Mouse (Mus musculus) intestine, embryonic 15.5 days (tissue): ENCODE data around the gene St3gal5. TPM values are rescaled to one million over a fixed set of nuclear protein-coding genes. Genes with fewer than 3 reads are reported as not detected.

Experiments used
- ATAC-seq: fragments of 200-750 bp; cut with Nextera tagmentation; 2 replicates; pipeline ENCODE4 v1.8.0; 2017; ENCODE audit warnings: moderate TSS enrichment, moderate library complexity
- H3K27ac ChIP-seq: fragments of 300-500 bp; sonication (generic); 2 replicates; pipeline ENCODE4 v1.5.1; 2015; ENCODE audit warnings: mild to moderate bottlenecking, inconsistent platforms
- H3K27me3 ChIP-seq: fragments of 300-500 bp; sonication (generic); replicated peaks from 2 replicates; pipeline ENCODE4 v1.6.1; 2015; ENCODE audit warnings: inconsistent platforms
- H3K36me3 ChIP-seq: fragments of 300-500 bp; sonication (generic); 2 replicates; pipeline ENCODE4 v1.6.1; 2015; ENCODE audit warnings: inconsistent platforms
- H3K4me1 ChIP-seq: fragments of 300-500 bp; sonication (generic); replicated peaks from 2 replicates; pipeline ENCODE4 v1.6.1; 2015; ENCODE audit warnings: inconsistent platforms
- H3K4me2 ChIP-seq: fragments of 300-500 bp; sonication (generic); replicated peaks from 2 replicates; pipeline ENCODE4 v1.6.1; 2015; ENCODE audit warnings: mild to moderate bottlenecking, inconsistent platforms
- H3K4me3 ChIP-seq: fragments of 300-500 bp; sonication (generic); replicated peaks from 2 replicates; pipeline ENCODE4 v1.5.1; 2015; ENCODE audit warnings: inconsistent platforms
- H3K9ac ChIP-seq: fragments of 300-500 bp; sonication (generic); 2 replicates; pipeline ENCODE4 v1.6.1; 2015; ENCODE audit warnings: inconsistent platforms
- H3K9me3 ChIP-seq: fragments of 300-500 bp; sonication (generic); 2 replicates; pipeline ENCODE4 v1.6.1; 2016; ENCODE audit warnings: inconsistent platforms
- WGBS: fragments of 180-500 bp; shearing (Covaris S2); methylation state at CpG from one replicate; pipeline ENCODE4 v1.1.7; 2015; 5-methylcytosine and 5-hydroxymethylcytosine counted together
- polyA plus RNA-seq: library from polyadenylated mRNA; unstranded; fragments of >200 nt; fragmentation: Nextera tagmentation; extraction: Ambion mirVana; gene quantifications from 2 replicates; pipeline ENCODE4 v1.2.1, GENCODE M21; 2015

The St3gal5 gene
- polyA plus RNA-seq, 1 experiment from 2014 or later = 19.4 TPM

- no peaks in the 10 kb centered on the region for H3K36me3 ChIP-seq
- no peak overlapping the region for H3K9ac ChIP-seq
- WGBS = 62% methylated on average over 12 of the region's 12 CpGs
- no peak overlapping the region for H3K4me2 ChIP-seq
- H3K27me3 ChIP-seq = no peaks in the 10 kb centered on the region
- H3K9me3 ChIP-seq = no peaks in the 10 kb centered on the region
- no peak overlapping the region for H3K4me3 ChIP-seq
- no peaks in the 10 kb centered on the region for H3K4me1 ChIP-seq
- no peak for ATAC-seq
- H3K27ac ChIP-seq = no peak overlapping the region
These were observed 82.4 kb downstream of the St3gal5 start for GRCm38 (mm10) chr6:72179562-72180502.

GRCm38 (mm10) chr6:72184576-72184975 is 87.2 kb downstream of the St3gal5 start:
- WGBS = 83% methylated on average over 5 of the region's 5 CpGs
- no peak overlapping the region for H3K4me2 ChIP-seq
- peaks cover 12% of the 10 kb centered on the region for H3K4me1 ChIP-seq
- no peak overlapping the region for H3K9ac ChIP-seq
- H3K27ac ChIP-seq = no peak overlapping the region
- no peak for ATAC-seq
- H3K9me3 ChIP-seq = no peaks in the 10 kb centered on the region
- H3K27me3 ChIP-seq = peaks cover 7% of the 10 kb centered on the region; the same call in 1 of the 2 replicates
- no peaks in the 10 kb centered on the region for H3K36me3 ChIP-seq
- H3K4me3 ChIP-seq = no peak overlapping the region

GRCm38 (mm10) chr6:72185893-72186490 is 88.6 kb downstream of the St3gal5 start:
- Histone ChIP-seq H3K27me3 (peaks cover 9% of the 10 kb centered on the region; the same call in 1 of the 2 replicates), H3K4me3 (no peak overlapping the region), H3K27ac (no peak overlapping the region), H3K9ac (no peak overlapping the region), H3K36me3 (no peaks in the 10 kb centered on the region), H3K4me1 (peaks cover 23% of the 10 kb centered on the region), H3K4me2 (no peak overlapping the region), H3K9me3 (no peaks in the 10 kb centered on the region)
- peak; percentile 46; the same call in 1 of the 2 replicates for ATAC-seq
- 5% methylated on average over 6 of the region's 6 CpGs for WGBS

GRCm38 (mm10) chr6:72186809-72187208 is 89.4 kb downstream of the St3gal5 start:
- Histone ChIP-seq H3K27me3 (peaks cover 14% of the 10 kb centered on the region), H3K27ac (no peak overlapping the region), H3K9ac (no peak overlapping the region), H3K4me3 (no peak overlapping the region), H3K9me3 (no peaks in the 10 kb centered on the region), H3K4me2 (no peak overlapping the region), H3K36me3 (no peaks in the 10 kb centered on the region), H3K4me1 (peaks cover 23% of the 10 kb centered on the region)
- 84% methylated on average over 6 of the region's 6 CpGs for WGBS
- ATAC-seq = no peak

GRCm38 (mm10) chr6:72189061-72189863 is 91.9 kb downstream of the St3gal5 start:
- 6% methylated on average over 29 of the region's 29 CpGs for WGBS
- peak; percentile 78 for ATAC-seq
- peaks cover 14% of the 10 kb centered on the region for H3K27me3 ChIP-seq
- H3K4me2 ChIP-seq = peak overlapping the region; percentile 55
- H3K9me3 ChIP-seq = no peaks in the 10 kb centered on the region
- peak overlapping the region; percentile 5; the same call in 1 of the 2 replicates for H3K9ac ChIP-seq
- H3K4me3 ChIP-seq = peak overlapping the region; percentile 12; the same call in 1 of the 2 replicates
- H3K4me1 ChIP-seq = peaks cover 23% of the 10 kb centered on the region
- peak overlapping the region; percentile 67 for H3K27ac ChIP-seq
- H3K36me3 ChIP-seq = no peaks in the 10 kb centered on the region

GRCm38 (mm10) chr6:72190120-72190519 is 92.7 kb downstream of the St3gal5 start:
- no peak overlapping the region for H3K27ac ChIP-seq
- ATAC-seq = no peak
- H3K36me3 ChIP-seq = no peaks in the 10 kb centered on the region
- no peak overlapping the region for H3K4me2 ChIP-seq
- no peak overlapping the region for H3K4me3 ChIP-seq
- 21% methylated on average over 6 of the region's 6 CpGs for WGBS
- H3K9ac ChIP-seq = no peak overlapping the region
- H3K27me3 ChIP-seq = peaks cover 14% of the 10 kb centered on the region
- peaks cover 23% of the 10 kb centered on the region for H3K4me1 ChIP-seq
- H3K9me3 ChIP-seq = no peaks in the 10 kb centered on the region

GRCm38 (mm10) chr6:72190577-72190976 is 93.2 kb downstream of the St3gal5 start:
- Histone ChIP-seq H3K27me3 (peaks cover 14% of the 10 kb centered on the region), H3K4me3 (no peak overlapping the region), H3K9me3 (no peaks in the 10 kb centered on the region), H3K4me1 (peaks cover 23% of the 10 kb centered on the region), H3K9ac (no peak overlapping the region), H3K4me2 (no peak overlapping the region), H3K36me3 (no peaks in the 10 kb centered on the region), H3K27ac (no peak overlapping the region)
- WGBS = 58% methylated on average over 5 of the region's 5 CpGs
- no peak for ATAC-seq

GRCm38 (mm10) chr6:72196660-72197059 is 99.3 kb downstream of the St3gal5 start:
- no peak overlapping the region for H3K4me3 ChIP-seq
- ATAC-seq = no peak
- no peaks in the 10 kb centered on the region for H3K27me3 ChIP-seq
- H3K27ac ChIP-seq = no peak overlapping the region
- WGBS = 65% methylated on average over 3 of the region's 3 CpGs
- no peak overlapping the region for H3K4me2 ChIP-seq
- no peak overlapping the region for H3K9ac ChIP-seq
- H3K4me1 ChIP-seq = peaks cover 10% of the 10 kb centered on the region; the same call in 1 of the 2 replicates
- H3K9me3 ChIP-seq = no peaks in the 10 kb centered on the region
- H3K36me3 ChIP-seq = no peaks in the 10 kb centered on the region

GRCm38 (mm10) chr6:72197515-72197914 is 100.1 kb downstream of the St3gal5 start:
- peaks cover 11% of the 10 kb centered on the region; the same call in 1 of the 2 replicates for H3K4me1 ChIP-seq
- H3K4me3 ChIP-seq = no peak overlapping the region
- H3K27ac ChIP-seq = no peak overlapping the region
- no peak overlapping the region for H3K4me2 ChIP-seq
- H3K9me3 ChIP-seq = no peaks in the 10 kb centered on the region
- no peak for ATAC-seq
- no peak overlapping the region for H3K9ac ChIP-seq
- H3K27me3 ChIP-seq = no peaks in the 10 kb centered on the region
- no peaks in the 10 kb centered on the region for H3K36me3 ChIP-seq

- no peaks in the 10 kb centered on the region for H3K36me3 ChIP-seq
- H3K27ac ChIP-seq = peak overlapping the region; percentile 28; the same call in 1 of the 2 replicates
- no peaks in the 10 kb centered on the region for H3K27me3 ChIP-seq
- peak; percentile 34 for ATAC-seq
- H3K9ac ChIP-seq = no peak overlapping the region
- peaks cover 11% of the 10 kb centered on the region; the same call in 1 of the 2 replicates for H3K4me1 ChIP-seq
- no peaks in the 10 kb centered on the region for H3K9me3 ChIP-seq
- H3K4me3 ChIP-seq = no peak overlapping the region
- H3K4me2 ChIP-seq = no peak overlapping the region
- WGBS = 56% methylated on average over 11 of the region's 11 CpGs
These were observed 103.3 kb downstream of the St3gal5 start for GRCm38 (mm10) chr6:72200595-72201256.

GRCm38 (mm10) chr6:72202732-72203131 is 105.3 kb downstream of the St3gal5 start:
- Histone ChIP-seq H3K4me1 (peaks cover 11% of the 10 kb centered on the region; the same call in 1 of the 2 replicates), H3K36me3 (no peaks in the 10 kb centered on the region), H3K4me2 (no peak overlapping the region), H3K4me3 (no peak overlapping the region), H3K9me3 (no peaks in the 10 kb centered on the region), H3K27ac (no peak overlapping the region), H3K9ac (no peak overlapping the region), H3K27me3 (no peaks in the 10 kb centered on the region)
- 79% methylated on average over 5 of the region's 5 CpGs for WGBS
- ATAC-seq = no peak
